Mouse (Mus musculus) cerebellum, postnatal 36 days (tissue): ENCODE data around the gene Upk2.
A peak's percentile ranks its signal among the peaks of the same experiment; 100 is the strongest.

Source experiments
- DNase-seq, 2 experiments: peaks; one replicate each; pipeline ENCODE4 v3.0.0; 2021 to 2022; ENCODE audit warnings: mixed read lengths in 2 of 2

Gene Upk2

DNA sequence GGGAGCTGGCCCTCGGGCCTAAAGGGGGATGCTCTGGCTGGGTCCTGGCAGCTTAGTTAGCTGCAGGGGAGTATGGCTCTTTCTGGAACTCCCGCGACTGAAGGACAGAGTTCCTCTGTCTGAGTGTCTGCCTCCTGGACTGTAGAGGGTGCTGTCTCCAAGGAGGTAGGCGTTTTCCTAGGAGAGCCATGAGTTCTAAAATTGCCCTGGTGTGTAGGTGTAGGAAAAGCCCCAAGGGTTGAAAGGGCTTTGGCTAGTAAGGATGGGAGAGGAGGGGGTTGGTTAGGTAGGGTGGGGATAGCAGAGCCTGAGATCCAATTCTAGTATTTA, at the start of gene Upk2:
TSS of gene Upk2 (minus strand) at position 86 of the 330 bp plus-strand sequence.
- DNase-seq: no peak

DNA sequence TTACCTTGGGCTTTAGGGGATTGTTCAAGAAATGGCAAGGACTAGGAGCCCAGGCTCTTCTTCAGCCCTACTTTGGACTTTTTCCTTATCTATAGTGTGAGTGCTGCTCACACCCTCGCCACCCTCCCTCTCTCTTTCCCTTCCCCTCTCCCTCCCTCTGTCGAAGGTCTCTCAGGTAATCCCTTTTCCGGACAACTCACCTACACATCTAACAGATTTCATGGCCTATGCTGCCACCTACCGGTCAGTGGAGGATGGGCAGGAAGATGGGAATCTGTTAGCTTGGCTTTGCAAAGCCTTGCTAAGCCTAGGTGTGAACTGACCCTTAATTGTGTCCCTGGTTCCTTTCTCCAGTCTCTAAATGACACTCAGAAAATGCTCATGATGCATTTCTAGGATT, 47.2 kb upstream of the Upk2 start:
- DNase-seq: peak; percentile 91 to 96

DNA sequence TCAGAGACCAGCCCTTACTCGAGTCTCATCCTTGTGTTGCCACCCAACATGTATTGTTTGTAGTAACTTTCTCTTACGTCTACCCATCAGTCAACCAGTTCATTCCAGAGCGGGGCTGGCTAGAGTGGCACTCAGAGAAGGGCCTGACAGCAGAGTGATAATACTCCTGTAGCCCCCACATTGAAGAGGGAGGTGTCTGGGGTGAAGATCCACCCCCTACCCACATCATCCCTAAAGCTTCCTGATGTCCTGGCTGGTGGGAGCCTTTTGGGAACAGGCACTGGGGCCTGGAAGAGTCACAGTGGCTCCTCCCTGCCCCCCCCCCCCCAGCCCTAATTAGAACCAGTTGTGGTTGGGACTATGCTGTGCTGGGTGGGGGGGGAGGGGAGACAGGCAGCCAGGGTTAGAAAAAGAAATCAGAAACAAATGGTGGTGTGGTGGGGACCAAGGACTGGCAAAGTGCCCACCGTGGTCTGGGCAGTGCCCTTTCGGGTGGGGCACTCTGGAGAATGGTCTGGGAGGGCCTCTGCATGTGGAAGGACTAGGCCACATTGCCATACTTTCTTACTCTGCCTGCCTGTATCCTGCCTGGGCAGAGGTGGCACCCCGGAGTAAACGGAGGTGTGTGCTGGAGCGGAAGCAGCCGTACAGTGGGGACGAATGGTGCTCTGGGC, 46.6 kb upstream of the Upk2 start:
- DNase-seq: peak in 1 of 2 experiments; percentile 23

GRCm38 (mm10) chr9:44500638-44501175, 45.9 kb upstream of the Upk2 start:
- DNase-seq: peak; percentile 15

- DNase-seq: peak in 1 of 2 experiments; percentile 15
Measured at GRCm38 (mm10) chr9:44500163-44500533, 45.4 kb upstream of the Upk2 start.

DNA sequence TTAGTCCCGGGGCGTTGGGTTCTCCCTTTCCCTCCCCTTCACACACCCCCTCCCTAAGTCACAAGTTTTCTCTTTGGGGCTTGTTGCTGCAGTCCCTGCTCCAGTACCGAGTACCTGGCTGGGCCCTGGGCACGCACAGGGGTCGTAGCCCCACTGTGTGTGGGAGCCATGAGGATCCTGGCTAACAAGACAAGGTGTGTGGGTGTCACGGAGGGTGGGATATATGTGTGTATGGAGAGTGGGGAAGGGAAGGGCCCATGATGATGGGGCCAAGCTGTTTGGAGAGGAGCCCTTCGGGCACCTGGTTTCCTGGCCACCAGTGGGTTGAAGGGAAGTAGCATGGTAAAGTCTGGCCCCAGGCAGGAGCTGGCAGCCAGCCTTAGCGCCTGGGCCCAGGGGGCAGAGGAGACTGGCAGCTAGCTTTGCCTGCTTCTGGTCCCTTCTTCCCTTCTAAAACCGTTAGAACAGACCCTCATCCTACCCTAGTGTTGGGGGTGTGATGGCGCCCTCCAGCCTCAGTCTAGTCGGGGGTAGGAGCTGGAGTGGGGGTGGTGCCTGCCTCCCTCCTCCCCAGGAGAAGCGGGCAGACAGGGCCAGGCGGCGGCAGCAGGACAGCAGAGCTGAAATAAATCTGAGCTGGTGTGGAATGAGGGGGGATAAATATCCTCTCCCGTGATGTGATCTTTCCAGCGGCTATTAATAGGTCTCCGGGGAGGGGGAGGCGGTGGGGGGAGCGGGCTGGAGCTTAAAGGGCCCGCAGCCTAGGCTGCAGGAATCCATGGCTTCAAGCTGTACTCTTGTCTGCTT, 44.8 kb upstream of the Upk2 start:
- peak; percentile 67 to 72 for DNase-seq

DNA sequence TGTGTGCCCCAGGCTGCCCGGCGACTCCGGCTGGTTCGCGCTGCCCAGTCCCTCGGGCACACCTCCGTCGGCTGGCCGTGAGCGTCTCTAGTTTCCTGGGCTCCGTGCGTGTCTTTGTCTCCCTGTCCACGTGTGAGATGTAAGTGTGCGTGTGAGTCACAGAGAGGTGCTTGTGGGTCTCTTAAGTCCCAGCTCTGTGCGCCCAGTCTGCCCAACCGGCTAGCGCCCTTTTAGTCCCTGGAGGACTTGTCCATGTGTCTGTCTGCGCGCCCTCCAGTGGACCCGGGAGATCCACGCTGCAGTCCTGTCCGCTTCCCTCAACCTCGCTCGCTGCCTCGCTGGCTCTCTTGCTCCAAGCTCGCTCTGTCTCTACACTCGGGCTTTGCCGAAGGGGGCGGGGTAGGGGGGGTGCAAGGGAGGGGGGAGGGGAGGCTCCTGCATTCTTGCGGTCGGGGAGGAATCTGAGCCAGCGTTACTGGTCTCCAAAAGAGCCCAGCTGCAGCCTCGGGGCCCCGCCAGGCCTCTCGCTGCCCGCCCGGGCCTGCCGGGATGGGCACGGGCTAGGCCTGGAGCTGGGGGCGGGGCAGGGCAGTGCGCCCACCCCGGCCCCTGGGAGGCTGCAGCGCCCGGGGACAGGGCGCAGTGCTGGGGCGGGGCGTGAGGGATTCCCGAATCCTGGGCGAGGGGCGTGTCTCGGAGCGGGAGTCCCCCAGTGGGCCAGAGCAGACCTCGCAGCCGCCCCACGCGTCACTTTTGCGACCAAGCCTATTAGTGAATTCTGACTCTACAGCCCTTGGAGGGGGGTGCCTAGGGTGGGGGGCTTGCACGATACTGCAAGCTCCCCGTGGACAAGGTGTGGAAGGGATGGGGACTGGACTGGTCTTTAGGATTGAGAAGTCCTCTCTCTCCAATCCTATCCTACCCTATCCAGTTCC, 43.9 kb upstream of the Upk2 start:
- DNase-seq: peak; percentile 57 to 63

DNA sequence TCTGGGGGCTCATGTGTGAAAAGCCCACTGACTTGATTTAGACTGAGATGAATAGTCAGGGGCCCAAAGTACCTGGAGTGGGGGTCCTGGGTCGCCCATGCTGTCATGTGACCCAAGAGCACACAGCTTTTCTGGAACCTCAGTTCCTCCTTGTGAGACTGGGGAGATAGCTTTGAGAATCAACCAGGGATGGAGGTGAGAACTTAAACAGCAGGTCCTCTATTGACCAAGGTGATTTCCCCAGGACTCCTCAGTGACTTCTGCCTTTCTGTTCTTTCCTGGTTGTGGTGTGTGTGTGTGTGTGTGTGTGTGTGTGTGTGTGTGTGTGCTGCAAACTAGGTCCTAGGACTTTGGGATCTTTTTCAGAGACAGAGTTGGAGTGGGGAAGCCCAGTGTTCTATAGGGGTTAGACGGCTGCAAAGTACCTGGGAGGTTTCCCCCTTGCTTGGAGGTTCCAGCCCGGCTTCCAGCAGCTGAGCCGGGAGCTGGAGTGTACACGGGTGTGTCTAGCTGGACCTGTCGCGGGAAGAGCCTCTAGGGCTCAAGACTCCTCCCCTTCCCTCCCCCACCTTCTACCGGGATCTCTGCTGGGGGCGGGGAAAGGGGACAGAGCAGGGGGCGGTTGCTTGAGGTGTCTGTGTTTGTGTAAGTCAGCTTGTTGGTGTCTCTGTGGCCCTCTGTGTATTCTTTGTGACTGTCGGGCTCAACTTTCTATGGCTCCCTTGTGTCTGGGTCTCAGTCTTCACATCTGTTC, 43.0 kb upstream of the Upk2 start:
- peak; percentile 3 to 14 for DNase-seq

DNA sequence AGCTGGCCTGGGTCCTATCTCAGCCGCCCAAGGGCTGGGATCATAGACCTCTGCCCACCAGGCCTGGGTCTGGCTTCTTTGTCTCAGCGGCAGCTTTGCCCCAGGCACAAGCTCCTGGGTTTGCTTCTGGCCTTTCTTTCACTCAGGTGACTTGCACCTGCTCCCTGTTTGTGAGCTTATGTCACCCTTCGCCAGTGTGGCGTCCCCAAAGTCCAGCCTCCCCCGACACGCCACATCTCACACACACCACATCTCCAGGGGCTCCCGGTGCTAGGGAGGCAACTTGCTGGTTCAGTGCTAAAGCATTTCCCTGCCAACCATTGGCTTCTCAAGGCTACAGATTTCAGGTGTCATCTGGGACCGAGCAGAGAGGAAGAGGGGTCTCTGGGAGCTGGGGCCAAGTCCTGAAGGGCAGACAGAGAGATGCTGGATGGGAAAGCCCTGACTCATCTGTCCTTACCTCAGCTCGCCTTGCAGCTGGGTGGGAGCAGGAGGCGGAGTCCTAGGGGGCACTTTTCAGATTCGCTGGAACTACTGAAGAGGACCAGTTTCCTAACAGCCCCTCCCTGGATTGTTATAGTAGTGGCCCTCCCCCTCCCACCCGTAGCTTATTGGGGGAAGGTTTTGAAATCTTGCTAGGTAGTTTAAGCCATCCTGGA, 42.2 kb upstream of the Upk2 start:
- no peak for DNase-seq

DNA sequence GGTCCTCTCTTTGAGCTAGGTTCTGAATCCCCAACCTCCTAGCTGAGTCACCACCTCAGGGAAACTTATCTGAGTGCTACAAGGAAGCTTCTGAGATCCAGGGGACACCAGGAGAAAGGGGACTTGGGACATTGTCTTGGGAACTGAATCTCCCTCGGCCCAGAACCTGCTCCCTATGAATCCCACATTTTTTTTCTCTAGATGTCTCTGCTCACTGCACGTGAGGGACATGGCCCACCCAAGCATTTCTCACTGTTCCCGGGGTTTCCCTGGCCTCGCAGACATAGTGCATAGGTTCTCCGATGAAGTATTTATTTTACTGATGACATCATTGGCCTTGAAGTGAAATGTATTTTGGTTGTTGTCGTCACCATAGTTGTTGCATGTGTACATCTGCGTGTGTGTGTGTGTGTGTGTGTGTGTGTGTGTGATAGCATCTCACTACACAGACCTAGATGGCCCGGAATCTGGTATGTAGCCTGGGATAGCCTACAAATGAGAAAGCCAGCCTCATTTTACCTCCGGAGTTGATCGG, 41.1 kb upstream of the Upk2 start:
- DNase-seq: no peak

- peak; percentile 15 to 28 for DNase-seq
Measured at GRCm38 (mm10) chr9:44494863-44495809, 40.4 kb upstream of the Upk2 start.

DNA sequence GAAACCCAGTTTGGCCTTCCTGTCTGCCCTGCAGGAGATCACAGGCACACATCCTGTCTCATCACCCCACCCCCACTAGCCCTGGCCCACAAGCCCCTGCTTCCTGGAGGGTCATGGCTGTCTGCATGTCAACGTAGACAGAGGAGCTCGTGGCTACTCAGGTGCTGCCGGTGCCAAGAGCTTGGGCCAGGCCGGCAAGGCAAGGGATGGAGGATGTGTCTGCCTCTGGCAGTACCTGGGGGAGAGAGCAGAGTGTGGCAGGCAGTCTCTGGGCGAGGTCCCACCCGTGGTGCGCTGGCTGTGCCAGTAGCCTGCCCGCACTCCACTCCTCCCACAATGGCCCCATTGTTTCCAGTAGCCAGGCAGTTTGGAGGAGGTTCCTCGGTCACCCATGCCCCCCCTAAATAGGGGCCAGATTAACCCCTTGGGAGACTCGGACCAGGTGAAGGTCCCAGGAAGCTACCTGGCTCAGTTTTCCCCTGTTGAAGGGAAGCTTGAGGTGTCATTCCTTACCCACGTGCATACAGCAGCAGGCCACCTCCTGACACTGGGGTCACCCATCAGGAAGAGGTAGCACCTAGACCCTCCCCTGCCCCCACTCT, 39.6 kb upstream of the Upk2 start:
- DNase-seq: peak; percentile 37 to 41

- DNase-seq: peak; percentile 53 to 59
Measured at GRCm38 (mm10) chr9:44492631-44493461, 38.1 kb upstream of the Upk2 start.

- peak in 1 of 2 experiments; percentile 2 for DNase-seq
Measured at GRCm38 (mm10) chr9:44491351-44491750, 36.6 kb upstream of the Upk2 start.

GRCm38 (mm10) chr9:44490086-44490967, 35.6 kb upstream of the Upk2 start:
- peak; percentile 20 to 39 for DNase-seq

DNA sequence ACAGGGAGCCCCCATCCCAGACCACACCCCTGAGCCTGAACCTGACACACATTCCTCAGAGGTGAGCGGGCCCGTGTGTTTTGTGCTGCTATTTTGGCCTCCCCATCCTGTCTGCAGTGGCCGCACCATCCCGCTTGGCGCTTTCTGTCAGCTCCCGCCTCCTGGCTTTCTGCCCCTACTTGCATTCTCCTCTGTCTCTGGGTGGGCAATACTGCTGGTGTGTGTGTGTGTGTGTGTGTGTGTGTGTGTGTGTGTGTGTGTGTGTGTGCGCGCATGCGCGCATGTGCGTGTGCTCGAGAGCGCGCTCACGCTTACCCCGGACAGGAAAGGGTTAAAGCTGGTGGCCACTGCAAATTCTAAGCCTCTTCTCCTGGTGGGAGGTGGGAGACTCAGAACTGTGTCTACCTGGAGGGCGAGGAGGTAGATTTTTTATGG, 34.9 kb upstream of the Upk2 start:
- peak; percentile 56 to 64 for DNase-seq

GRCm38 (mm10) chr9:44488855-44489381, 34.1 kb upstream of the Upk2 start:
- DNase-seq: peak; percentile 32 to 42
